Mouse (Mus musculus): ENCODE measurements around the gene Dnajc13.

- TF ChIP-seq CTCF (IDR thresholded peaks at IDR 0.05; ENCODE audit: insufficient read depth, low read depth, low read length) (no peak), POLR2A (IDR thresholded peaks at IDR 0.05; ENCODE audit: insufficient read depth, low read depth, low read length) (no peak)
Observed at GRCm38 (mm10) chr9:104155100-104155715, 107.5 kb downstream of the Dnajc13 start.
